Mouse (Mus musculus) right cerebral cortex, postnatal 4 days (tissue): Measurements from ENCODE around the gene Pwwp2b.

Experiments
- DNase-seq: peaks from one replicate; pipeline ENCODE4 v3.0.0-alpha.2; 2022

Pwwp2b gene

GRCm38 (mm10) chr7:139301505-139301904 lies 53.2 kb downstream of the Pwwp2b start:
- DNase-seq, result no peak

- no peak for DNase-seq
These were observed 54.0 kb downstream of the Pwwp2b start for GRCm38 (mm10) chr7:139302314-139302713.

GRCm38 (mm10) chr7:139303280-139304011 lies 55.2 kb downstream of the Pwwp2b start:
- DNase-seq, result peak; percentile 87

GRCm38 (mm10) chr7:139304322-139304721 lies 56.0 kb downstream of the Pwwp2b start:
- no peak for DNase-seq

- DNase-seq, result no peak
These were observed 58.8 kb downstream of the Pwwp2b start for GRCm38 (mm10) chr7:139307056-139307455.

- DNase-seq, result no peak
These were observed 60.0 kb downstream of the Pwwp2b start for GRCm38 (mm10) chr7:139308140-139308895.

GRCm38 (mm10) chr7:139309106-139309505 lies 60.8 kb downstream of the Pwwp2b start:
- DNase-seq, result no peak

- no peak for DNase-seq
These were observed 62.2 kb downstream of the Pwwp2b start for GRCm38 (mm10) chr7:139310487-139310951.

- DNase-seq, result no peak
These were observed 64.4 kb downstream of the Pwwp2b start for GRCm38 (mm10) chr7:139312686-139313085.

GRCm38 (mm10) chr7:139313413-139313812 lies 65.1 kb downstream of the Pwwp2b start:
- DNase-seq, result no peak

- no peak for DNase-seq
These were observed 66.4 kb downstream of the Pwwp2b start for GRCm38 (mm10) chr7:139314716-139315115.

GRCm38 (mm10) chr7:139319006-139319411 lies 70.7 kb downstream of the Pwwp2b start:
- no peak for DNase-seq
